Mouse (Mus musculus): Measurements from ENCODE around the gene Mtmr3. TPM values are rescaled to one million over a fixed set of nuclear protein-coding genes. Genes with fewer than 3 reads are reported as not detected.

Gene Mtmr3
- polyA plus RNA-seq, 1 experiment from 2014 or later: 27.5 TPM

DNA sequence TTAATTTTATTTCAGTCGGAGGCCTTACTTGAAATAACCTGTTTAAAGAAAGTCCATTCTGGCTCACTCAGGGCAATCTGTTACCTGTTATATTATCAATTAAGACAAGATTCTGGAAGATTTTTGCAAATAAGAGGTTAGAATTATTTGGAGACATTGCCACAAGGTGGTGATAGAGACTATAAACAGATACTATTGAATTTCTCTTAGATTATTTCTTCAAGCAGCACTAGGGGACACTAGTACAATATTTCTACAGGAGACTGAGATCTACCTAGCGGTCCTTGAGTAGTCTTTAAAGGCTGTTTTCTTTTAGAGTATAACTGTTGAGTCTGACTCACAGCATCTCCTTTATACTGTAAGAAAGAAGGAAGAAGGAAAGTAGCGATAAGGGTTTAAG, 158.0 kb downstream of the Mtmr3 start:
- H3K36me3 ChIP-seq (replicated peaks; ENCODE audit: control insufficient read depth, insufficient read depth, low read depth, low read length): no peaks in the 10 kb centered on the region
- H3K4me2 ChIP-seq (ENCODE audit: low read depth, low read length): no peak overlapping the region
- H3K27ac ChIP-seq (replicated peaks; ENCODE audit: low read depth, low read length): no peak overlapping the region
- H3K27me3 ChIP-seq (ENCODE audit: control insufficient read depth, insufficient read depth, low read length): no peaks in the 10 kb centered on the region
- WGBS: 84% methylated on average over 3 of the region's 3 CpGs
- no peaks in the 10 kb centered on the region for H3K9me3 ChIP-seq (replicated peaks; ENCODE audit: control insufficient read depth, low read length)
- H3K9ac ChIP-seq (replicated peaks; ENCODE audit: low read length): no peak overlapping the region
- DNase-seq (ENCODE audit: low spot score): peak; percentile 25
- ATAC-seq (replicated peaks; ENCODE audit: insufficient number of reproducible peaks, low FRiP score, low TSS enrichment, low read depth): no peak
- no peaks in the 10 kb centered on the region for H3K4me1 ChIP-seq (ENCODE audit: control insufficient read depth, insufficient read depth, low read length)
- H3K4me3 ChIP-seq (ENCODE audit: low read depth, low read length): no peak overlapping the region

GRCm38 (mm10) chr11:4434461-4434860, 160.2 kb downstream of the Mtmr3 start:
- no peak overlapping the region for H3K27ac ChIP-seq (replicated peaks; ENCODE audit: low read depth, low read length)
- H3K9ac ChIP-seq (replicated peaks; ENCODE audit: low read length): no peak overlapping the region
- H3K4me3 ChIP-seq (ENCODE audit: low read depth, low read length): no peak overlapping the region
- no peak for ATAC-seq (replicated peaks; ENCODE audit: insufficient number of reproducible peaks, low FRiP score, low TSS enrichment, low read depth)
- no peaks in the 10 kb centered on the region for H3K4me1 ChIP-seq (ENCODE audit: control insufficient read depth, insufficient read depth, low read length)
- DNase-seq (ENCODE audit: low spot score): no peak
- no peaks in the 10 kb centered on the region for H3K27me3 ChIP-seq (ENCODE audit: control insufficient read depth, insufficient read depth, low read length)
- 48% methylated on average over 4 of the region's 4 CpGs for WGBS
- H3K4me2 ChIP-seq (ENCODE audit: low read depth, low read length): no peak overlapping the region
- no peaks in the 10 kb centered on the region for H3K9me3 ChIP-seq (replicated peaks; ENCODE audit: control insufficient read depth, low read length)
- no peaks in the 10 kb centered on the region for H3K36me3 ChIP-seq (replicated peaks; ENCODE audit: control insufficient read depth, insufficient read depth, low read depth, low read length)

Other genes starting within 250 kb of the Mtmr3 start
- 0.56 TPM in 2 replicates for gene Hormad2, start 153.8 kb downstream of the Mtmr3 start, polyA plus RNA-seq (2014; fragmentation: Nextera tagmentation; extraction: Ambion mirVana)
- not detected in 2 replicates for gene Gm11032, start 25.2 kb upstream of the Mtmr3 start, polyA plus RNA-seq (2014; fragmentation: Nextera tagmentation; extraction: Ambion mirVana)
- gene Ascc2, start 42.9 kb upstream of the Mtmr3 start, polyA plus RNA-seq (2014; fragmentation: Nextera tagmentation; extraction: Ambion mirVana): 36.6 and 37.0 TPM in 2 replicates
- 564 and 590 TPM in 2 replicates for gene Uqcr10, start 109.5 kb upstream of the Mtmr3 start, polyA plus RNA-seq (2014; fragmentation: Nextera tagmentation; extraction: Ambion mirVana)
- gene Zmat5, start 109.8 kb upstream of the Mtmr3 start, polyA plus RNA-seq (2014; fragmentation: Nextera tagmentation; extraction: Ambion mirVana): 66.4 and 66.6 TPM in 2 replicates
- gene Cabp7, start 151.9 kb upstream of the Mtmr3 start, polyA plus RNA-seq (2014; fragmentation: Nextera tagmentation; extraction: Ambion mirVana): 0.28 and 0.43 TPM in 2 replicates

Measured in embryonic facial prominence, embryonic 11.5 days (tissue).